Mouse (Mus musculus): Measurements from ENCODE around the gene Pawr. TPM values are rescaled to one million over a fixed set of nuclear protein-coding genes. Genes with fewer than 3 reads are reported as not detected.
A peak's percentile ranks its signal among the peaks of the same experiment; 100 is the strongest.

Pawr gene
- 1 to 10 TPM; 2.6 to 2.7 TPM for total RNA-seq (2021)
- long read RNA-seq, transcript Pawr-201 (7 exons, 1,745 nt) = major isoform, 6 of 8 reads
- long read RNA-seq, partial matches to known transcripts = 1 of 8 reads
- long read RNA-seq, other reads (novel, unspliced or antisense) = 1 of 8 reads

GRCm38 (mm10) chr10:108331784-108332561, at the start of gene Pawr:
Gene Pawr, plus strand, starts transcription at chr10:108332121.
- DNase-seq (ENCODE audit: low spot score in 2 of 2) = peak in 1 of 2 experiments; percentile 7

- no peak for DNase-seq (ENCODE audit: low spot score in 2 of 2)
These were observed 49.6 kb upstream of the Pawr start for GRCm38 (mm10) chr10:108282351-108282750.

- no peak for DNase-seq (ENCODE audit: low spot score in 2 of 2)
These were observed 48.5 kb upstream of the Pawr start for GRCm38 (mm10) chr10:108283418-108283817.

- no peak for DNase-seq (ENCODE audit: low spot score in 2 of 2)
These were observed 48.1 kb upstream of the Pawr start for GRCm38 (mm10) chr10:108283837-108284236.

GRCm38 (mm10) chr10:108284445-108284844, 47.5 kb upstream of the Pawr start:
- no peak for DNase-seq (ENCODE audit: low spot score in 2 of 2)

GRCm38 (mm10) chr10:108284977-108285376, 46.9 kb upstream of the Pawr start:
- no peak for DNase-seq (ENCODE audit: low spot score in 2 of 2)

GRCm38 (mm10) chr10:108286658-108287437, 45.1 kb upstream of the Pawr start:
- no peak for DNase-seq (ENCODE audit: low spot score in 2 of 2)

- DNase-seq (ENCODE audit: low spot score in 2 of 2) = no peak
These were observed 44.5 kb upstream of the Pawr start for GRCm38 (mm10) chr10:108287438-108287801.

- DNase-seq (ENCODE audit: low spot score in 2 of 2) = no peak
These were observed 41.9 kb upstream of the Pawr start for GRCm38 (mm10) chr10:108290046-108290445.

- DNase-seq (ENCODE audit: low spot score in 2 of 2) = no peak
These were observed 40.0 kb upstream of the Pawr start for GRCm38 (mm10) chr10:108291688-108292471.

- no peak for DNase-seq (ENCODE audit: low spot score in 2 of 2)
These were observed 39.3 kb upstream of the Pawr start for GRCm38 (mm10) chr10:108292651-108293050.

- DNase-seq (ENCODE audit: low spot score in 2 of 2) = no peak
These were observed 38.2 kb upstream of the Pawr start for GRCm38 (mm10) chr10:108293620-108294195.

GRCm38 (mm10) chr10:108294766-108295165, 37.2 kb upstream of the Pawr start:
- DNase-seq (ENCODE audit: low spot score in 2 of 2) = no peak

GRCm38 (mm10) chr10:108296446-108296845, 35.5 kb upstream of the Pawr start:
- DNase-seq (ENCODE audit: low spot score in 2 of 2) = no peak

- DNase-seq (ENCODE audit: low spot score in 2 of 2) = no peak
These were observed 33.7 kb upstream of the Pawr start for GRCm38 (mm10) chr10:108298261-108298660.

GRCm38 (mm10) chr10:108298841-108299545, 32.9 kb upstream of the Pawr start:
- peak in 1 of 2 experiments; percentile 53 for DNase-seq (ENCODE audit: low spot score in 2 of 2)

GRCm38 (mm10) chr10:108299828-108300227, 32.1 kb upstream of the Pawr start:
- DNase-seq (ENCODE audit: low spot score in 2 of 2) = no peak

- DNase-seq (ENCODE audit: low spot score in 2 of 2) = peak; percentile 67 to 86
These were observed 31.1 kb upstream of the Pawr start for GRCm38 (mm10) chr10:108300843-108301242.

- no peak for DNase-seq (ENCODE audit: low spot score in 2 of 2)
These were observed 24.1 kb upstream of the Pawr start for GRCm38 (mm10) chr10:108307772-108308171.

- no peak for DNase-seq (ENCODE audit: low spot score in 2 of 2)
These were observed 21.7 kb upstream of the Pawr start for GRCm38 (mm10) chr10:108310195-108310594.

All from layer of hippocampus, adult 18-20 months (tissue).